Mouse (Mus musculus) spleen, adult 2 months (tissue): ENCODE measurements around the gene Psmd9. TPM values are rescaled to one million over a fixed set of nuclear protein-coding genes. Genes with fewer than 3 reads are reported as not detected.
A peak's percentile ranks its signal among the peaks of the same experiment; 100 is the strongest.

Experiments
- DNase-seq, 2 experiments: peaks; one replicate each; pipeline versions ENCODE4 v3.0.0 to v3.0.0-alpha.2; 2012 to 2021; ENCODE audit warnings: low spot score in 2 of 2, low read depth in 1 of 2
- H3K27ac ChIP-seq: fragments of 200-500 bp; 2 replicates; pipeline ENCODE4 v1.5.1; 2012; ENCODE audit warnings: low read length, inconsistent platforms; ENCODE audit not compliant: insufficient read depth
- H3K27me3 ChIP-seq: fragments of 200-500 bp; 2 replicates; pipeline ENCODE4 v1.6.1; 2012; ENCODE audit warnings: mild to moderate bottlenecking, moderate library complexity, low read length, inconsistent platforms; ENCODE audit not compliant: control insufficient read depth, insufficient read depth
- H3K36me3 ChIP-seq: fragments of 200-500 bp; 2 replicates; pipeline ENCODE4 v1.6.1; 2012; ENCODE audit warnings: mild to moderate bottlenecking, low read length, inconsistent platforms; ENCODE audit not compliant: control insufficient read depth, insufficient read depth
- H3K4me1 ChIP-seq: fragments of 200-500 bp; 2 replicates; pipeline ENCODE4 v1.6.1; 2011; ENCODE audit warnings: inconsistent platforms; ENCODE audit not compliant: control insufficient read depth, insufficient read depth, insufficient read length
- H3K4me3 ChIP-seq: fragments of 200-500 bp; 2 replicates; pipeline ENCODE4 v1.5.1; 2011; ENCODE audit warnings: mild to moderate bottlenecking, inconsistent platforms; ENCODE audit not compliant: insufficient read depth, insufficient read length; ENCODE audit errors: extremely low read depth
- CTCF ChIP-seq: fragments of 200-500 bp; IDR thresholded peaks from 2 replicates; pipeline ENCODE4 v1.5.1; 2011; ENCODE audit warnings: mild to moderate bottlenecking, inconsistent platforms; ENCODE audit not compliant: insufficient read depth, insufficient read length, insufficient replicate concordance; ENCODE audit errors: extremely low read depth
- POLR2A ChIP-seq: fragments of 200-500 bp; IDR thresholded peaks from 2 replicates; pipeline ENCODE4 v1.6.1; 2011; ENCODE audit warnings: low read depth, low read length, inconsistent platforms
- WGBS: fragments of 180-500 bp; shearing (Covaris S2); methylation state at CpG from one replicate; pipeline ENCODE4 v1.1.7; 2018; 5-methylcytosine and 5-hydroxymethylcytosine counted together
- polyA plus RNA-seq: library from polyadenylated mRNA; depleted of rRNA; stranded (reverse); fragments of >200 nt; gene quantifications from 2 replicates; pipeline ENCODE4 v1.2.3, GENCODE M21; 2012

The Psmd9 gene
- polyA plus RNA-seq, 1 experiment, result 13.3 TPM

- H3K36me3 ChIP-seq, result peaks cover 6% of the 10 kb centered on the region
- TF ChIP-seq POLR2A, result peak; percentile 16
- TF ChIP-seq CTCF, result no peak
- peak overlapping the region; percentile 98 for H3K27ac ChIP-seq
- peak; percentile 90 to 93 for DNase-seq
- 5% methylated on average over 10 of the region's 10 CpGs for WGBS
- no peaks in the 10 kb centered on the region for H3K27me3 ChIP-seq
- H3K4me1 ChIP-seq, result peaks cover 35% of the 10 kb centered on the region; the same call in 1 of the 2 replicates
- H3K4me3 ChIP-seq, result peak overlapping the region; percentile 51; the same call in 1 of the 2 replicates
Observed at GRCm38 (mm10) chr5:123128426-123129169, 40.6 kb upstream of the Psmd9 start.

- TF ChIP-seq CTCF (no peak), POLR2A (no peak; the same call in 1 of the 2 replicates)
- DNase-seq, result no peak
- Histone ChIP-seq H3K4me1 (peaks cover 35% of the 10 kb centered on the region; the same call in 1 of the 2 replicates), H3K27me3 (no peaks in the 10 kb centered on the region), H3K36me3 (peaks cover 10% of the 10 kb centered on the region), H3K4me3 (peak overlapping the region; percentile 26; the same call in 1 of the 2 replicates), H3K27ac (peak overlapping the region; percentile 98)
- 21% methylated on average over 10 of the region's 10 CpGs for WGBS
Observed at GRCm38 (mm10) chr5:123129170-123129757, 39.9 kb upstream of the Psmd9 start.

GRCm38 (mm10) chr5:123130030-123130813 lies 39.0 kb upstream of the Psmd9 start:
- DNase-seq, result no peak
- Histone ChIP-seq H3K4me3 (peak overlapping the region; percentile 21; the same call in 1 of the 2 replicates), H3K4me1 (peaks cover 35% of the 10 kb centered on the region; the same call in 1 of the 2 replicates), H3K36me3 (peaks cover 19% of the 10 kb centered on the region), H3K27me3 (no peaks in the 10 kb centered on the region), H3K27ac (peak overlapping the region; percentile 98)
- WGBS, result 73% methylated on average over 9 of the region's 9 CpGs
- TF ChIP-seq POLR2A (no peak), CTCF (no peak)

GRCm38 (mm10) chr5:123130814-123131148 lies 38.4 kb upstream of the Psmd9 start:
- H3K4me3 ChIP-seq, result peak overlapping the region; percentile 3; the same call in 1 of the 2 replicates
- no peaks in the 10 kb centered on the region for H3K27me3 ChIP-seq
- H3K4me1 ChIP-seq, result peaks cover 37% of the 10 kb centered on the region; the same call in 1 of the 2 replicates
- TF ChIP-seq CTCF (no peak), POLR2A (no peak)
- peak overlapping the region; percentile 61 for H3K27ac ChIP-seq
- WGBS, result 64% methylated on average over 5 of the region's 5 CpGs
- H3K36me3 ChIP-seq, result peaks cover 25% of the 10 kb centered on the region
- DNase-seq, result no peak

- peaks cover 32% of the 10 kb centered on the region; the same call in 1 of the 2 replicates for H3K4me1 ChIP-seq
- H3K27me3 ChIP-seq, result no peaks in the 10 kb centered on the region
- H3K27ac ChIP-seq, result peak within 1 kb of the TSS; percentile 85
- TF ChIP-seq POLR2A, result peak; percentile 81
- TF ChIP-seq CTCF, result peak; percentile 96
- peaks cover 31% of the 10 kb centered on the region for H3K36me3 ChIP-seq
- DNase-seq, result peak; percentile 92 to 95
- 1% methylated on average over 44 of the region's 44 CpGs for WGBS
- peak within 1 kb of the TSS; percentile 87 for H3K4me3 ChIP-seq
Observed at GRCm38 (mm10) chr5:123132308-123133071, 36.7 kb upstream of the Psmd9 start, which contains the start of gene Rhof. TSS of gene Rhof (minus strand) at chr5:123132692.

GRCm38 (mm10) chr5:123133083-123133783 lies 36.0 kb upstream of the Psmd9 start:
- TF ChIP-seq CTCF (peak; percentile 100), POLR2A (no peak)
- peak; percentile 73 to 79 for DNase-seq
- Histone ChIP-seq H3K27me3 (no peaks in the 10 kb centered on the region), H3K36me3 (peaks cover 33% of the 10 kb centered on the region), H3K27ac (peak overlapping the region; percentile 14; the same call in 1 of the 2 replicates), H3K4me3 (no peak overlapping the region), H3K4me1 (peaks cover 34% of the 10 kb centered on the region; the same call in 1 of the 2 replicates)
- 30% methylated on average over 18 of the region's 18 CpGs for WGBS
